Mouse (Mus musculus): Measurements from ENCODE around the gene Sh3gl2. TPM values are rescaled to one million over a fixed set of nuclear protein-coding genes. Genes with fewer than 3 reads are reported as not detected.

Gene Sh3gl2
- total and polyA plus RNA-seq, 3 experiments: not detected

GRCm38 (mm10) chr4:85326052-85326451 is 121.1 kb downstream of the Sh3gl2 start:
- Histone ChIP-seq H3K27me3 (replicated peaks) (no peaks in the 10 kb centered on the region), H3K9me3 (replicated peaks; ENCODE audit: low read length) (peaks cover 54% of the 10 kb centered on the region), H3K79me2 (replicated peaks; ENCODE audit: control insufficient read depth, extremely low read depth, insufficient read depth, poor library complexity, severe bottlenecking) (no peaks in the 10 kb centered on the region), H3K27ac (ENCODE audit: insufficient read depth, low read depth) (no peak overlapping the region), H3K4me1 (ENCODE audit: control insufficient read depth in 1 of 2, insufficient read depth in 2 of 2) (no peaks in the 10 kb centered on the region), H3K4me3 (replicated peaks in 1 of 3; ENCODE audit: low read depth in 2 of 3, low read length in 2 of 3, poor library complexity in 1 of 3) (no peak overlapping the region), H3K36me3 (replicated peaks in 1 of 2; ENCODE audit: control insufficient read depth in 1 of 2, insufficient read depth in 1 of 2, low read length in 1 of 2) (no peaks in the 10 kb centered on the region), H3K4me2 (ENCODE audit: insufficient read depth, low read depth, poor library complexity, severe bottlenecking) (no peak overlapping the region), H3K9ac (ENCODE audit: insufficient read depth, low read depth) (no peak overlapping the region)
- in situ Hi-C loops (cut with MboI; ENCODE audit: low pct_ligation_motif_present, low pct_unique_long_range_greater_than_20kb, low sequenced_read_pairs): no loop called here
- TF ChIP-seq JUN (IDR thresholded peaks at IDR 0.05; ENCODE audit: insufficient read depth, low read depth, low read length) (no peak), MXI1 (IDR thresholded peaks at IDR 0.05; ENCODE audit: low read depth, low read length) (no peak), ZMIZ1 (IDR thresholded peaks at IDR 0.05; ENCODE audit: low read depth, low read length) (no peak), USF1 (IDR thresholded peaks at IDR 0.05; ENCODE audit: low read depth, low read length) (no peak), GABPA (IDR thresholded peaks at IDR 0.05; ENCODE audit: insufficient replicate concordance, low read depth, low read length) (no peak), MAFK (IDR thresholded peaks at IDR 0.05; ENCODE audit: insufficient replicate concordance, low read length) (no peak), MAZ (IDR thresholded peaks at IDR 0.05; ENCODE audit: low read depth, low read length) (no peak)
- dilution Hi-C loops (cut with MboI; ENCODE audit: extremely low pct_ligation_motif_present, extremely low pct_unique_long_range_greater_than_20kb, low sequenced_read_pairs): no loop called here
- no peak for DNase-seq (ENCODE audit: extremely low read depth)

- Histone ChIP-seq H3K79me2 (replicated peaks; ENCODE audit: control insufficient read depth, extremely low read depth, insufficient read depth, poor library complexity, severe bottlenecking) (no peaks in the 10 kb centered on the region), H3K27me3 (replicated peaks) (no peaks in the 10 kb centered on the region), H3K9ac (ENCODE audit: insufficient read depth, low read depth) (no peak overlapping the region), H3K36me3 (replicated peaks in 1 of 2; ENCODE audit: control insufficient read depth in 1 of 2, insufficient read depth in 1 of 2, low read length in 1 of 2) (no peaks in the 10 kb centered on the region), H3K4me3 (replicated peaks in 1 of 3; ENCODE audit: low read depth in 2 of 3, low read length in 2 of 3, poor library complexity in 1 of 3) (no peak overlapping the region), H3K4me2 (ENCODE audit: insufficient read depth, low read depth, poor library complexity, severe bottlenecking) (no peak overlapping the region), H3K4me1 (ENCODE audit: control insufficient read depth in 1 of 2, insufficient read depth in 2 of 2) (no peaks in the 10 kb centered on the region), H3K9me3 (replicated peaks; ENCODE audit: low read length) (peaks cover 56% of the 10 kb centered on the region), H3K27ac (ENCODE audit: insufficient read depth, low read depth) (no peak overlapping the region)
- no peak for TF ChIP-seq IRF4 (IDR thresholded peaks at IDR 0.05; ENCODE audit: low read depth, low read length)
- no peak for TF ChIP-seq JUN (IDR thresholded peaks at IDR 0.05; ENCODE audit: insufficient read depth, low read depth, low read length)
- no peak for TF ChIP-seq SIN3A (IDR thresholded peaks at IDR 0.05; ENCODE audit: low read length)
- TF ChIP-seq EP300 (IDR thresholded peaks at IDR 0.05; ENCODE audit: low read length): no peak
- no peak for TF ChIP-seq PAX5 (IDR thresholded peaks at IDR 0.05; ENCODE audit: low read length)
- DNase-seq (ENCODE audit: extremely low read depth): no peak
- in situ Hi-C loops (cut with MboI; ENCODE audit: low pct_ligation_motif_present, low pct_unique_long_range_greater_than_20kb, low sequenced_read_pairs) (no loop called here), dilution Hi-C loops (cut with MboI; ENCODE audit: extremely low pct_ligation_motif_present, extremely low pct_unique_long_range_greater_than_20kb, low sequenced_read_pairs) (no loop called here)
These were observed 129.8 kb downstream of the Sh3gl2 start for GRCm38 (mm10) chr4:85334688-85335200.

- no peak for TF ChIP-seq EP300 (IDR thresholded peaks at IDR 0.05; ENCODE audit: low read length)
- TF ChIP-seq ZNF384 (IDR thresholded peaks at IDR 0.05; ENCODE audit: low read depth, low read length): no peak
- TF ChIP-seq E2F4 (IDR thresholded peaks at IDR 0.05; ENCODE audit: insufficient replicate concordance, low read depth, low read length): no peak
- no peak for TF ChIP-seq TBP (conservative IDR thresholded peaks at IDR 0.05; ENCODE audit: low read depth, low read length)
- TF ChIP-seq POLR2AphosphoS2 (IDR thresholded peaks at IDR 0.05; ENCODE audit: low read depth, low read length): no peak
- TF ChIP-seq CTCF (conservative IDR thresholded peaks at IDR 0.05 in 1 of 2, IDR thresholded peaks at IDR 0.05 in 1 of 2; ENCODE audit: low read depth in 2 of 2, low read length in 2 of 2): no peak
- no peak for TF ChIP-seq USF2 (conservative IDR thresholded peaks at IDR 0.05; ENCODE audit: low read depth, low read length)
- no peak for TF ChIP-seq POLR2A (IDR thresholded peaks at IDR 0.05; ENCODE audit: low read depth, low read length)
- no peak for TF ChIP-seq SMC3 (IDR thresholded peaks at IDR 0.05; ENCODE audit: low read depth, low read length)
- no peak for TF ChIP-seq BHLHE40 (IDR thresholded peaks at IDR 0.05; ENCODE audit: low read depth, low read length)
- no peak for TF ChIP-seq IRF4 (IDR thresholded peaks at IDR 0.05; ENCODE audit: low read depth, low read length)
- no peak for TF ChIP-seq MXI1 (IDR thresholded peaks at IDR 0.05; ENCODE audit: low read depth, low read length)
- no peak for TF ChIP-seq ETS1 (conservative IDR thresholded peaks at IDR 0.05; ENCODE audit: low read depth, low read length)
- TF ChIP-seq GABPA (IDR thresholded peaks at IDR 0.05; ENCODE audit: insufficient replicate concordance, low read depth, low read length): no peak
- TF ChIP-seq KAT2A (IDR thresholded peaks at IDR 0.05; ENCODE audit: insufficient replicate concordance, low read length): no peak
- TF ChIP-seq ZKSCAN1 (IDR thresholded peaks at IDR 0.05; ENCODE audit: borderline replicate concordance, low read depth, low read length): no peak
- no peak for TF ChIP-seq ZC3H11A (IDR thresholded peaks at IDR 0.05; ENCODE audit: low read depth, low read length)
- no peak for TF ChIP-seq MAX (IDR thresholded peaks at IDR 0.05; ENCODE audit: low read length)
- no peak for TF ChIP-seq NRF1 (IDR thresholded peaks at IDR 0.05; ENCODE audit: low read depth, low read length)
- no peaks in the 10 kb centered on the region for H3K79me2 ChIP-seq (replicated peaks; ENCODE audit: control insufficient read depth, extremely low read depth, insufficient read depth, poor library complexity, severe bottlenecking)
- H3K9ac ChIP-seq (ENCODE audit: insufficient read depth, low read depth): no peak overlapping the region
- peaks cover 56% of the 10 kb centered on the region for H3K9me3 ChIP-seq (replicated peaks; ENCODE audit: low read length)
- H3K4me3 ChIP-seq (replicated peaks in 1 of 3; ENCODE audit: low read depth in 2 of 3, low read length in 2 of 3, poor library complexity in 1 of 3): no peak overlapping the region
- dilution Hi-C loops (cut with MboI; ENCODE audit: extremely low pct_ligation_motif_present, extremely low pct_unique_long_range_greater_than_20kb, low sequenced_read_pairs) (no loop called here), in situ Hi-C loops (cut with MboI; ENCODE audit: low pct_ligation_motif_present, low pct_unique_long_range_greater_than_20kb, low sequenced_read_pairs) (no loop called here)
- no peaks in the 10 kb centered on the region for H3K27me3 ChIP-seq (replicated peaks)
- H3K4me2 ChIP-seq (ENCODE audit: insufficient read depth, low read depth, poor library complexity, severe bottlenecking): no peak overlapping the region
- no peaks in the 10 kb centered on the region for H3K4me1 ChIP-seq (ENCODE audit: control insufficient read depth in 1 of 2, insufficient read depth in 2 of 2)
- DNase-seq (ENCODE audit: extremely low read depth): no peak
- H3K36me3 ChIP-seq (replicated peaks in 1 of 2; ENCODE audit: control insufficient read depth in 1 of 2, insufficient read depth in 1 of 2, low read length in 1 of 2): no peaks in the 10 kb centered on the region
- no peak overlapping the region for H3K27ac ChIP-seq (ENCODE audit: insufficient read depth, low read depth)
These were observed 131.4 kb downstream of the Sh3gl2 start for GRCm38 (mm10) chr4:85336356-85336755.
